Mouse (Mus musculus): ENCODE measurements at regions not wholly inside any gene's neighbourhood (a gene's known extent, or its start where the extent isn't known, plus 50 kb on each side); places are given as distances from the start of the nearest gene placed in this dataset.

DNA sequence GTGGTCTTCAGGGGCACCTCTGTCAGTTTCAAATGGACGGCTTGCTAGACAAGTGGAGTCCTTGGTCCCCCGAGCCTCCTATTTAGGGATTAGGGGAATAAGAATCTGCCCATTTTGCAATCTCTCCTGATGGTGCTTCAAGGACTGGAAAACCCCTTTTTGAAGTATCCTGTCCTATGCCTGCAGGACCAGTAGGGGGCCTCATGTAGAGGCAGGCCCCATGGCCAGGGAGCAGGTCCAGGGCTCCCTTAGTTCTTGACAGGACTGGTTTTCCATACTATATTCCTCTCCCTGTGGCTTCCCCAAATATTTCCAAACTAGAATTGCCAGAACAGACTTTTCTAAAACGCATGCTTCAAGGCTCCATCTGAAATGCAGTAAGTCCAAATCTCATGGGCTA is 332.6 kb downstream of the Fut8 start:
- Histone ChIP-seq H3K27ac (no peak overlapping the region), H3K79me2 (replicated peaks; ENCODE audit: control insufficient read depth, insufficient read depth, low read length) (no peaks in the 10 kb centered on the region), H3K4me1 (ENCODE audit: control insufficient read depth, insufficient read depth, low read length) (no peaks in the 10 kb centered on the region), H3K9ac (ENCODE audit: low read depth, low read length) (no peak overlapping the region), H3K4me3 (no peak overlapping the region), H3K27me3 (ENCODE audit: control insufficient read depth, insufficient read depth, low read length) (no peaks in the 10 kb centered on the region), H3K36me3 (ENCODE audit: control insufficient read depth, insufficient read depth, low read length) (no peaks in the 10 kb centered on the region)
- 80% methylated on average over 3 of the region's 3 CpGs for WGBS
- TF ChIP-seq EP300 (IDR thresholded peaks at IDR 0.05; ENCODE audit: insufficient read depth, low read depth, low read length), result no peak
- TF ChIP-seq CTCF (IDR thresholded peaks at IDR 0.05), result peak; percentile 40
- DNase-seq, result no peak
- intact Hi-C loops (cut with DNase I), result no loop called here

DNA sequence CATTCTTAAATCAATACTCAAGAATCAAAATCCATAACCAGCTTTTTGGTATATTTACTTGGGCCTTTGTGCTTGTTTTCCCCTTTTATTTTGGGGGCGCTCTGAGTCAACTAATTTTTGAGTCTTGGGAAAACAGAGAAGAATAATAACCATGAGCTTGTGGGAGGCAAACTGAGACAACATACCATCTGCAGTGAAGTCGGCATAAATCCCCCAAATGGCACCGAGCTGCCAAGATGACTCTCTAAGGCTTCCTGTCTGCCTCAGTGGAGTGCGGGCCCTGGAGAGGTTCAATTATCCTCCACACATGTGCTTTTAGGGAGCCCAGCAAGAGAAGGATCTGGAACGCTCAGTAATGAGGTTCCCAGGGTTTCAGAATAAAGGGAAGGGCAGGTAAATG is 333.1 kb downstream of the Fut8 start:
- WGBS, result 89% methylated on average over 5 of the region's 5 CpGs
- no peaks in the 10 kb centered on the region for H3K79me2 ChIP-seq (replicated peaks; ENCODE audit: control insufficient read depth, insufficient read depth, low read length)

DNA sequence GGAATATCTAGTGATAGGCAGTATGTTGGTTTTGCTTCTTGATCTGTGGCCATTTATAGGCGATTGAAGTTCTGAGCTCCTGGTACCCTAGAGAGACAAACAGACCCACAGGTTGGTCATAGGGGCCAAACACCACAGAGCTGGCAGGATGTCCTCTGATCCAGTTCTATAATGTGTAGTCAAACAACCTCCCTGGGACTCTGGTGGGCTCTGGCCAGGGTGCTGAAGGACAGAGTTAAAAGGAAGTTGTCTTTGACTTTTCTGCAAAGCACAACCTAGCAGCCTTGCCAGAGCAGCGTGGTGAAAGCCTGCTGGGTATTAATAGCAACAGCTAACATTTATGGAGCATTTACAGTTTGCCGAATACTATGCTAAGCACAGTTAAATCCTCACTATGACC is 337.1 kb downstream of the Fut8 start:
- H3K79me2 ChIP-seq (replicated peaks; ENCODE audit: control insufficient read depth, insufficient read depth, low read length), result no peaks in the 10 kb centered on the region
- H3K4me1 ChIP-seq (ENCODE audit: control insufficient read depth, insufficient read depth, low read length), result no peaks in the 10 kb centered on the region
- no peaks in the 10 kb centered on the region for H3K36me3 ChIP-seq (ENCODE audit: control insufficient read depth, insufficient read depth, low read length)
- no peak overlapping the region for H3K9ac ChIP-seq (ENCODE audit: low read depth, low read length)
- H3K4me3 ChIP-seq, result no peak overlapping the region
- 40% methylated on average over 3 of the region's 3 CpGs for WGBS
- no peak overlapping the region for H3K27ac ChIP-seq
- intact Hi-C loops (cut with DNase I), result no loop called here
- H3K27me3 ChIP-seq (ENCODE audit: control insufficient read depth, insufficient read depth, low read length), result no peaks in the 10 kb centered on the region
- TF ChIP-seq EP300 (IDR thresholded peaks at IDR 0.05; ENCODE audit: insufficient read depth, low read depth, low read length) (no peak), CTCF (IDR thresholded peaks at IDR 0.05) (no peak), POLR2A (IDR thresholded peaks at IDR 0.05; ENCODE audit: insufficient read depth, low read depth, low read length) (no peak)
- no peak for DNase-seq

More for the DNA sequence above, 333.1 kb downstream of the Fut8 start:
- Histone ChIP-seq H3K9ac (ENCODE audit: low read depth, low read length) (no peak overlapping the region), H3K27ac (no peak overlapping the region), H3K4me1 (ENCODE audit: control insufficient read depth, insufficient read depth, low read length) (no peaks in the 10 kb centered on the region), H3K27me3 (ENCODE audit: control insufficient read depth, insufficient read depth, low read length) (no peaks in the 10 kb centered on the region), H3K4me3 (no peak overlapping the region), H3K36me3 (ENCODE audit: control insufficient read depth, insufficient read depth, low read length) (no peaks in the 10 kb centered on the region)
- DNase-seq, result no peak
- no peak for TF ChIP-seq EP300 (IDR thresholded peaks at IDR 0.05; ENCODE audit: insufficient read depth, low read depth, low read length)
- no peak for TF ChIP-seq CTCF (IDR thresholded peaks at IDR 0.05)
- no peak for TF ChIP-seq POLR2A (IDR thresholded peaks at IDR 0.05; ENCODE audit: insufficient read depth, low read depth, low read length)
- intact Hi-C loops (cut with DNase I), result no loop called here

DNA sequence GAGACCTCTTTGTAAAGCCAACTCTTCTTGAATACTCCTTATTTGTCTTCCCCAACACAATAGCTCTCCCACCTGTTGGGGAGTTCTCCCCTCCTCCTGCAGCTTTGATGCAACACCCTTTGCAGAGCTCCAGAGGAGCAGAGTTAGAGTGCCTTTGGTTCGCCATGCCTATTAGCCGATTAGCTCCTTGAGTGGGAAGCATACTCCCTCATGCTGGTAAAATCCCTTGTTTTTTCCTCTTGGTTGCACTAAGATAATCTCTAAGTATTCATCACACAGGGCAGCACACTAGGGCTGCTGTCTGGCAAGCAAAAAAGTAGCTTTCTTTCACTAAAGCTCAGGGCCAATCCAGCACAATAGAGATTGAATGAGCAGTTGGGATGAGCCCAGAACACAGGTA is 350.4 kb downstream of the Fut8 start:
- Histone ChIP-seq H3K27me3 (ENCODE audit: control insufficient read depth, insufficient read depth, low read length) (no peaks in the 10 kb centered on the region), H3K79me2 (replicated peaks; ENCODE audit: control insufficient read depth, insufficient read depth, low read length) (no peaks in the 10 kb centered on the region), H3K27ac (no peak overlapping the region), H3K9ac (ENCODE audit: low read depth, low read length) (no peak overlapping the region), H3K4me1 (ENCODE audit: control insufficient read depth, insufficient read depth, low read length) (no peaks in the 10 kb centered on the region), H3K4me3 (no peak overlapping the region), H3K36me3 (ENCODE audit: control insufficient read depth, insufficient read depth, low read length) (no peaks in the 10 kb centered on the region)
- TF ChIP-seq POLR2A (IDR thresholded peaks at IDR 0.05; ENCODE audit: insufficient read depth, low read depth, low read length) (no peak), EP300 (IDR thresholded peaks at IDR 0.05; ENCODE audit: insufficient read depth, low read depth, low read length) (no peak), CTCF (IDR thresholded peaks at IDR 0.05) (no peak)
- no peak for DNase-seq
- intact Hi-C loops (cut with DNase I), result no loop called here
- WGBS, result 82% methylated on average over 2 of the region's 2 CpGs

DNA sequence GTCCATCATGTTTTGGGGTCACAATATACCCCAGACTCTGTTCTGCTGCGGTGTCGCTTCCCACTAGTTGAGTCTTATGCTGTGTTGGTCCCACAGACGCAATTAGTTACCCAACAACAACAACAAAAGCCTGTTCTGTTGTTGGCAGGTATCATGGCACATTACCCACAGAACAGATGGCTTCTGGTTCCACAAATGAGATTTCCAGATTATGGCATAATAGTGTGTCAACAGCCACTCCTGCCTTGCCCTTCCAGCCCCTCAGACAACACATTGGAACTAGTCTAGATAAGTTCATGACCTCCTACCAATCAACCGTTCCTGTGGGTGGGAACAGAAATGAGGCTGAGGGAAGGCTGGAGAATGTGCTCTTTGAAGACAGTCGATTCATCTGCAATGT is 351.5 kb downstream of the Fut8 start:
- TF ChIP-seq EP300 (IDR thresholded peaks at IDR 0.05; ENCODE audit: insufficient read depth, low read depth, low read length), result no peak
- intact Hi-C loops (cut with DNase I), result no loop called here
- no peak overlapping the region for H3K9ac ChIP-seq (ENCODE audit: low read depth, low read length)
- H3K4me1 ChIP-seq (ENCODE audit: control insufficient read depth, insufficient read depth, low read length), result no peaks in the 10 kb centered on the region
- WGBS, result 71% methylated on average over 5 of the region's 5 CpGs
- H3K27me3 ChIP-seq (ENCODE audit: control insufficient read depth, insufficient read depth, low read length), result no peaks in the 10 kb centered on the region
- DNase-seq, result no peak
- no peak overlapping the region for H3K27ac ChIP-seq
- no peaks in the 10 kb centered on the region for H3K36me3 ChIP-seq (ENCODE audit: control insufficient read depth, insufficient read depth, low read length)
- H3K4me3 ChIP-seq, result no peak overlapping the region
- no peaks in the 10 kb centered on the region for H3K79me2 ChIP-seq (replicated peaks; ENCODE audit: control insufficient read depth, insufficient read depth, low read length)

DNA sequence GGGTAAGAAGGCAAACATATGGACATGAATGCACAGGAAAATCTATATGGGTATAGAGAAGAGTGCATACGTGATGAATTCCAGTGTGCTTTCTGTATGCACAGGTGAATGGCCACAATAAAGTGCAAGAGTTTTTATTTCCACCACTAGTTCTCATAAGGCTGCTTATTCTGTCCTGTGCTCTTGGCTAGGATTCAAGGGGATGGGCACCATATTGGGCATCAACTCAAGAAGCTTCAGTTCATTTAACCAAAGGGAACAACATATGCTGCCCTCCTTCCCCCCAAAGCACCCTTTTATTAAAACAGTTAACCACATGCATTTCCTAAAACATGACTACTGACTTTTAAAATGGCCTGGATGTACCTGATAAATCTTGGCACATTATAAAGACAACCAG is 356.2 kb downstream of the Fut8 start:
- intact Hi-C loops (cut with DNase I), result no loop called here
- peaks cover 2% of the 10 kb centered on the region; the same call in 1 of the 2 replicates for H3K4me1 ChIP-seq (ENCODE audit: control insufficient read depth, insufficient read depth, low read length)
- no peaks in the 10 kb centered on the region for H3K27me3 ChIP-seq (ENCODE audit: control insufficient read depth, insufficient read depth, low read length)
- H3K9ac ChIP-seq (ENCODE audit: low read depth, low read length), result no peak overlapping the region
- no peaks in the 10 kb centered on the region for H3K36me3 ChIP-seq (ENCODE audit: control insufficient read depth, insufficient read depth, low read length)
- 83% methylated on average over 1 of the region's 1 CpGs for WGBS
- H3K27ac ChIP-seq, result no peak overlapping the region
- TF ChIP-seq CTCF (IDR thresholded peaks at IDR 0.05), result no peak
- H3K4me3 ChIP-seq, result no peak overlapping the region
- no peak for DNase-seq
- H3K79me2 ChIP-seq (replicated peaks; ENCODE audit: control insufficient read depth, insufficient read depth, low read length), result no peaks in the 10 kb centered on the region

DNA sequence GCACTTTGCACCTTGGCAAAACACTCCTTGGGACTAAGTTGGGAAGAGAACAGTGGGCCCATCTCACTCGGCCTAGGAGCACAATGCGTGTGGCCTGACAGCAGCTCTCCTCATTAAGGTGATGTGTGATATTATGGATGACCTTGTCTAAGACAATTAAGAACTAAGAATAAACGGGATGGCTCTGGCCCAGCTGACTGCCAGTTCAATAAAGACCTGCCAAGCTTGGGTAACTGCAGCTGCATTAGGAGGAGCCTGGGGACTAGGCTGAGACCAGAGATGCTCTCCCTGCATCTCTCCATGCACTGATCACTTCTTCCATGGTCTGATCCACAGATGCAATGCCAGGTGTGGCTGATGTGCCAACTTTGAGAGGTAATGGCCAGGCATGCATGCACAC is 356.7 kb downstream of the Fut8 start:
- TF ChIP-seq CTCF (IDR thresholded peaks at IDR 0.05), result no peak
- intact Hi-C loops (cut with DNase I), result no loop called here
- 52% methylated on average over 3 of the region's 3 CpGs for WGBS
- no peaks in the 10 kb centered on the region for H3K36me3 ChIP-seq (ENCODE audit: control insufficient read depth, insufficient read depth, low read length)
- peaks cover 2% of the 10 kb centered on the region; the same call in 1 of the 2 replicates for H3K4me1 ChIP-seq (ENCODE audit: control insufficient read depth, insufficient read depth, low read length)
- no peak overlapping the region for H3K4me3 ChIP-seq
- peak in 1 of 2 experiments; percentile 24 for DNase-seq
- no peak overlapping the region for H3K9ac ChIP-seq (ENCODE audit: low read depth, low read length)
- no peaks in the 10 kb centered on the region for H3K79me2 ChIP-seq (replicated peaks; ENCODE audit: control insufficient read depth, insufficient read depth, low read length)
- no peaks in the 10 kb centered on the region for H3K27me3 ChIP-seq (ENCODE audit: control insufficient read depth, insufficient read depth, low read length)
- no peak overlapping the region for H3K27ac ChIP-seq

Measured in heart, adult 2 months (tissue).